Mouse (Mus musculus) bone marrow macrophage, adult 2 months (primary cell): ENCODE measurements around the gene Cd5.

Experiments
- CTCF ChIP-seq: IDR thresholded peaks from 2 replicates; pipeline ENCODE4 v1.5.1; 2012; ENCODE audit warnings: low read depth, mild to moderate bottlenecking, low read length, moderate library complexity
- POLR2A ChIP-seq: IDR thresholded peaks from 2 replicates; pipeline ENCODE4 v1.6.1; 2012; ENCODE audit warnings: mild to moderate bottlenecking, low read depth, low read length, borderline replicate concordance

- no peak for TF ChIP-seq POLR2A
- TF ChIP-seq CTCF: no peak
Measured at GRCm38 (mm10) chr19:10691121-10691520, 47.7 kb downstream of the Cd5 start.
